Mouse (Mus musculus): ENCODE measurements around the gene Limk2.

DNA sequence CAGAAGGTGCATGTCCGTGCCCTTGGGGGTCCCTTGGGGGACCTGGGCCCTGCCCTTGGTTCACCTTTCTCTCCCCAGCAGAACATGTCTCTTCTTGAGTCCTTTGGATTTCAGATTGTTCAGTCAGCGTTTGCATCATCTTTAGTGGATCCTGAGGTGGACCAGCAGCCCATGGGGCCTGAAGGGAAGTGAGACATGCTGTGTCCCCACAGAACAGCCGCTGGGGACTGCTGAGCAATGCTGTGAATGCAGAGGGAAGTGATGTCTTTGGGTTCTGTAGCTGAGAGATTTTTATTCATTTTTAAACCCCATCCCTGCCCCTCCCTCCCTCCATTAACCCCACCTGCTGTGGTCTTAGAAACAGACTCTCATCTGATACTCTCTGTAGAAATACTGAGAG is 101.1 kb downstream of the Limk2 start:
- TF ChIP-seq GATA1 (IDR thresholded peaks at IDR 0.05; ENCODE audit: borderline replicate concordance, low read length), result no peak
- no peak for TF ChIP-seq CTCF (IDR thresholded peaks at IDR 0.05; ENCODE audit: low read depth, low read length)

All from G1E (cell line).